Mouse (Mus musculus) megakaryocyte, embryonic 14.5 days (primary cell): ENCODE results near the gene Znhit6.

Source experiments
- FLI1 ChIP-seq: IDR thresholded peaks from 2 replicates; pipeline ENCODE4 v1.6.1; 2012; ENCODE audit warnings: low read length, inconsistent platforms, mixed read lengths
- GATA1 ChIP-seq: IDR thresholded peaks from 3 replicates; pipeline ENCODE4 v1.6.1; 2012; ENCODE audit warnings: mixed read lengths, low read length, inconsistent platforms, borderline replicate concordance

DNA sequence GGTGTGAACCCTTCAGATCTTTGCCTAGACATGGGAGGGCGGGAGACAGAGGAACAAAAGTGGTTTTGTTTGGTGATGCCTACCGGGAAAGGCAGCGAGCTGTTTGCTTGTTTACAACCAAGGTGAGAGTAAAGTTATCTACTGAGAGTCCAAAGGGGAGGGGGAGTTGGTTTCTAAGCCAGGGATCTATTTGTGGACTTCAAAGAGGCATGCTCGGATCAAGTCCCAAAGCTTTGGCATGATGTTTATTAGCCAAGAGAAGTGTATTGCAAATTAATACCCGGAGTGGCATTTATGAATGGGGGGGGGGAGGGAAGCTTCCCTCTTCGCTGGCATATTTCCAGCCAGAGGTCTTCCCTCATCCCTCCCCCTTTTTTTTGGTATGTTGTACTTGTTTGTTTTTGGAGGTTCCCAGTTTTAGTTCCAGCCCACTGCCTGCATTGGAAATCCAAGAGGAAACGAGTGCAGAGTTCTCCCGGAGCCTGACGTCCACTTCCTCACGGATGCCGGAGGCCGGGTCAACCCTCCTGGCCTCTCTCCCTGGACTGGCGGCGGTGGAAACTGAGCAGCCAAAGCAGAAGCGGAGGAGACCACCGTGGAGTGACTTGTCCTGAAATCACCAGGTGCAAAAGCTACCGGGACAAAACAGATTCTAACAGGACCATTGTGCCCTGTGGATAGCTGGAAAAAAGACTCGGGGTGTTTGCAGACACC is 74.5 kb downstream of the Znhit6 start:
- no peak for TF ChIP-seq GATA1
- TF ChIP-seq FLI1: no peak
